Mouse (Mus musculus) CD4-positive naive resting alpha-beta T cell, adult 76 days (primary cell): ENCODE data around the gene Memo1. TPM values are rescaled to one million over a fixed set of nuclear protein-coding genes. Genes with fewer than 3 reads are reported as not detected.

Experiments used
- total RNA-seq: library from RNA; stranded (reverse); gene quantifications from one replicate; pipeline ENCODE4 v1.2.4, GENCODE M21; 2023

Gene Memo1
- total RNA-seq = 45.6 TPM

DNA sequence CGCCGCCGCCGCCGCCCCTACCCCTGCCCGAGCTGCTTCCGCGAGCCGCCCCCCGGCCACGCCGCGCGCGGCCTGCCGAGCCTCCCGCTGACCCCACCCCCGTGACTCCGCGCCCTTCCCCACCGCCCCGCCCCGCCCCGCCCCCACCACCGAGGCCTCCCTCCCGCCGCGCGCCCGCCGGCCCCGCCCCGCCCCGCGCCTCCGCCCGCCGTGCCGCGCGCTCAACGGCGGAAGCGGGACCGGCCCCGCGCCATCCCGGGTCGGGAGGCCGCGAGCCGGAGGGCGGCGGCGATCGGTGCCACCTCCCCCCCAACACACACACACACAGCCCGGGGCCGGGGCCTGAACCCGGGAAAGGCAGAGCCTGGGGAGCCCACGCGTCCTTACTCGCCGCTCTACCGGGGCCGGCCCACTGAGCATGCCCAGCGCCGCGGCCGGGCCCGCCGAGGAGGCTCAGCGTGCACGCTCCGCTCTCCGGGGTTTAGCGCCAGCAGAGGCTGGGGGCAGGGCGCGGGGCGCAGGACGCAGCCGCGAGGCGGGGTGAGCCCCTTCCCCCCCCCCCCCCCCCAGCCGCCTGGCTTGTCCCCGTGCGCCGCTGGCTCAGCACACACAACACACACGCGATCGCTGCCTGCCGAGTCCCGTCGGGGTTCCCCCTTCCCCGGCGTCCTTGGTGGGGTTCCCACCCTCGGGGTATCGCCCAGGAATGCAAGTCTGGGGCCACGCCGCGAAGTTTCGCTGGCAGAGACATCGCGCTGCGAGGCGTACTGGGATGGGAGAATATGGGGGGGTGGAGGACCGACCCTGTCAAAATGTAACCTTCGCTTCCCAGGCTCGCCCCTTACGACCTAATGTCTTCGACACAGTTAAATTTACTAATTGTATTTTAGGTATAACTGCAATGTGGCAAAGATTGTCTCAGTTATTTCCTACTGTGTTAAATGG, at the start of gene Memo1:
Gene Memo1 (minus strand): TSS at position 496 of the 945 bp plus-strand sequence.

DNA sequence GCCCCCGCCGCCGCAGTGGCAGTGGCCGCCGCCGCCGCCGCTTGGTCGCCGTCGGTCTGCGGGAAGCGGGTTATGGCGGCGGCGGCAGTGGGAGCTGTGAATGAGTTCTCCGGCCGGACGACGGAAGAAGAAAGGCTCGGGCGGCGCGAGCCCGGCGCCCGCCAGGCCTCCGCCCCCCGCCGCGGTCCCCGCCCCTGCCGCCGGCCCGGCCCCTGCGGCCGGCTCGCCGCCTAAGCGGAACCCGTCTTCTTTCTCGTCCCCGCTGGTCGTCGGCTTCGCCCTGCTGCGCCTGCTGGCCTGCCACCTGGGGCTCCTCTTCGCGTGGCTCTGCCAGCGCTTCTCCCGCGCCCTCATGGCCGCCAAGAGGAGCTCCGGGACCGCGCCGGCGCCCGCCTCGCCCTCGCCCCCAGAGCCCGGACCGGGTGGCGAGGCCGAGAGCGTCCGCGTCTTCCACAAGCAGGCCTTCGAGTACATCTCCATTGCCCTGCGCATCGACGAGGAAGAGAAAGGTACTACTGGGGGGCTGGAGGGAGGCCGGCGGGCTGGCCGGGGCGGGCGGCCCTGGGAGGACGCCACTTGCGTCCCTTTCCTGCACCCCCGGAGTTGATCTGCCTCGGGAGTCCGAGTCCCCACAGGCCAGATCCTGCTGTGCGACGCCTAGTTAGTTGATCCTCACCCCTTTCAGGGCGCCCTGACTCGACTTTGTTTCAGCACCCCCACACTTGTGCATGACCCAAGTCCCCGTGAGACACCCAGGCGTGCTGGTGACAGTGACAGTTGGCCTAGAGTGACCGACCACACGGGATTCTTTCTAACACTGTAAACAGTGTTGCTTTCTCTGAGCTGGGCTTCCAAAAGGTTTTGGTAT, 43.9 kb upstream of the Memo1 start, which contains the start of gene Spast:
Gene Spast (plus strand): TSS at position 51 of the 868 bp plus-strand sequence.

DNA sequence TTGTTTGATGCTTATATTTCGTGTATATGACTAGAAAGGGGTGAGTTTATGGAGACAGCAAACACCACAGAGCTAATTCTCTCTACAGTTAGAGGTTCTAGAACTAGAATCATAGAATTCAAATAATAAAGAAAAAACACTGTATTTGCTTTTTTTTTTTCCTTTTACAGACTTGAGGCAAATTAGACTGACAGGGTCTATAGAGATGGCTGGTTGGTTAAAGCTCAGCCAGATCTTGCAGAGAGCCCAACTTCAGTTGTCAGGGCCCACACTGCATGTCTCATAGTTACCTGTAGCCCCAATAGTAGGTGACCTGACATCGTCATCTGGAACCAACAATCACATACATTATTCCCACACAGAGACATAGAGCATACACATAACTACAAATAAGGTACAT, 28.5 kb upstream of the Memo1 start, which contains the start of gene Dpy30:
Gene Dpy30 (minus strand): TSS at position 101 of the 400 bp plus-strand sequence.

Other genes starting within 250 kb of the Memo1 start
- gene Srd5a2, start 247.6 kb downstream of the Memo1 start, total RNA-seq = not detected
- 46.8 TPM for gene Dpy30, start 28.4 kb upstream of the Memo1 start, total RNA-seq
- 28.4 TPM for gene Spast, start 43.5 kb upstream of the Memo1 start, total RNA-seq
- gene Slc30a6, start 100.1 kb upstream of the Memo1 start, total RNA-seq = 18.0 TPM
- gene Nlrc4, start 163.6 kb upstream of the Memo1 start, total RNA-seq = 2.3 TPM
- gene Yipf4, start 194.0 kb upstream of the Memo1 start, total RNA-seq = 58.2 TPM
- gene Birc6, start 232.8 kb upstream of the Memo1 start, total RNA-seq = 337 TPM